Mouse (Mus musculus) ES-E14 (cell line): ENCODE results near the gene Flt3.

Experiments
- CHD2 ChIP-seq: IDR thresholded peaks from 2 replicates; pipeline ENCODE4 v1.6.1; 2014; ENCODE audit warnings: mild to moderate bottlenecking, low read depth, low read length, inconsistent platforms
- MAFK ChIP-seq: IDR thresholded peaks from 2 replicates; pipeline ENCODE4 v1.6.1; 2014; ENCODE audit warnings: mild to moderate bottlenecking, low read depth, low read length, inconsistent platforms; ENCODE audit not compliant: insufficient read depth
- ZNF384 ChIP-seq: IDR thresholded peaks from 2 replicates; pipeline ENCODE4 v1.6.1; 2012; ENCODE audit warnings: low read depth, low read length, inconsistent platforms

DNA sequence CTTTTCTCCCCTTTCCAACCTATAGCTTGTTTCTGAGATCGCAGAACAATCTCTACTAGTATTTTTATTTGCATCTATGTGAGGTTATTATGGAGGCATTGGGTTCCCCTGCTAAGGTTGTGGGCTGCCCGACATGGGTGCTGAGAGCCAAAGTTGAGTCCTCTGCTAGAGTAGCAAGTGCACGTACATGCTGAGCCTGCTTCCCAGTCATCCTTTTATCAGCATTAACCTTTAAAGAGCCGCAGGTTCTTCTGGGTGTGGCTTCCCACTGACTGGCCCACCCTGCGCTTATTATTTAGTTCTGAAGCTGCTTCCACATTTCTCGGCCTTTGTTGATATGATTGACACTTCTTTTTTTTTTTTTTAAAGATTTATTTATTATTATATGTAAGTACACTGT lies 44.0 kb upstream of the Flt3 start:
- TF ChIP-seq MAFK = no peak
- no peak for TF ChIP-seq CHD2
- no peak for TF ChIP-seq ZNF384
